Mouse (Mus musculus): ENCODE measurements around the gene Ftl1. TPM values are rescaled to one million over a fixed set of nuclear protein-coding genes. Genes with fewer than 3 reads are reported as not detected.

Ftl1 gene
- 2,872 TPM for polyA plus RNA-seq (2017; shearing (Covaris generic))

GRCm38 (mm10) chr7:45459564-45460140 is at the start of gene Ftl1:
Gene Ftl1, minus strand, starts transcription at chr7:45459884.

GRCm38 (mm10) chr7:45488293-45489204 is 28.9 kb upstream of the Ftl1 start, which contains the start of gene Dhdh:
Gene Dhdh, minus strand, starts transcription at chr7:45488805.

GRCm38 (mm10) chr7:45486761-45487415 is 27.2 kb upstream of the Ftl1 start, which contains the start of gene Gm45808:
Gene Gm45808, minus strand, starts transcription at chr7:45486811.

GRCm38 (mm10) chr7:45481374-45481927 is 21.8 kb upstream of the Ftl1 start, which contains the start of gene Tulp2:
Gene Tulp2, plus strand, starts transcription at chr7:45481877.

GRCm38 (mm10) chr7:45466283-45467089 is 6.8 kb upstream of the Ftl1 start, which contains the start of gene Bax:
Gene Bax, minus strand, starts transcription at chr7:45466898.

GRCm38 (mm10) chr7:45437521-45438276 is 22.0 kb downstream of the Ftl1 start, which contains the start of gene Ruvbl2:
Gene Ruvbl2, minus strand, starts transcription at chr7:45438096.

GRCm38 (mm10) chr7:45434203-45435015 is 25.3 kb downstream of the Ftl1 start, which contains the start of gene Gys1:
Gene Gys1, plus strand, starts transcription at chr7:45434844.

GRCm38 (mm10) chr7:45420615-45420919 is 39.1 kb downstream of the Ftl1 start, which contains the start of gene Lhb:
Gene Lhb, plus strand, starts transcription at chr7:45420820.

GRCm38 (mm10) chr7:45413113-45413863 is 46.4 kb downstream of the Ftl1 start, which contains the start of gene Ntf5:
Gene Ntf5, plus strand, starts transcription at chr7:45413695.

Other genes starting within 250 kb of the Ftl1 start
- 2.7 TPM for gene Dkkl1, start 247.7 kb downstream of the Ftl1 start, polyA plus RNA-seq (2017; shearing (Covaris generic))
- 0.95 TPM for gene Tead2, start 244.1 kb downstream of the Ftl1 start, polyA plus RNA-seq (2017; shearing (Covaris generic))
- 402 TPM for gene Cd37, start 220.8 kb downstream of the Ftl1 start, polyA plus RNA-seq (2017; shearing (Covaris generic))
- not detected for gene Slc6a16, start 218.8 kb downstream of the Ftl1 start, polyA plus RNA-seq (2017; shearing (Covaris generic))
- gene Slc6a21, start 182.4 kb downstream of the Ftl1 start, polyA plus RNA-seq (2017; shearing (Covaris generic)): not detected
- 8.0 TPM for gene Trpm4, start 126.1 kb downstream of the Ftl1 start, polyA plus RNA-seq (2017; shearing (Covaris generic))
- not detected for gene Hrc, start 124.6 kb downstream of the Ftl1 start, polyA plus RNA-seq (2017; shearing (Covaris generic))
- gene Ppfia3, start 92.9 kb downstream of the Ftl1 start, polyA plus RNA-seq (2017; shearing (Covaris generic)): not detected
- gene Lin7b, start 89.3 kb downstream of the Ftl1 start, polyA plus RNA-seq (2017; shearing (Covaris generic)): not detected
- 236 TPM for gene Snrnp70, start 64.1 kb downstream of the Ftl1 start, polyA plus RNA-seq (2017; shearing (Covaris generic))
- gene Kcna7, start 54.2 kb downstream of the Ftl1 start, polyA plus RNA-seq (2017; shearing (Covaris generic)): not detected
- gene Ntf5, start 46.2 kb downstream of the Ftl1 start, polyA plus RNA-seq (2017; shearing (Covaris generic)): not detected
- not detected for gene Lhb, start 39.1 kb downstream of the Ftl1 start, polyA plus RNA-seq (2017; shearing (Covaris generic))
- 8.8 TPM for gene Gys1, start 25.0 kb downstream of the Ftl1 start, polyA plus RNA-seq (2017; shearing (Covaris generic))
- gene Ruvbl2, start 21.8 kb downstream of the Ftl1 start, polyA plus RNA-seq (2017; shearing (Covaris generic)): 33.7 TPM
- 198 TPM for gene Bax, start 7.0 kb upstream of the Ftl1 start, polyA plus RNA-seq (2017; shearing (Covaris generic))
- 6.5 TPM for gene Tulp2, start 22.0 kb upstream of the Ftl1 start, polyA plus RNA-seq (2017; shearing (Covaris generic))
- not detected for gene Gm45808, start 26.9 kb upstream of the Ftl1 start, polyA plus RNA-seq (2017; shearing (Covaris generic))
- 0.16 TPM for gene Dhdh, start 28.9 kb upstream of the Ftl1 start, polyA plus RNA-seq (2017; shearing (Covaris generic))
- 133 TPM for gene Nucb1, start 50.5 kb upstream of the Ftl1 start, polyA plus RNA-seq (2017; shearing (Covaris generic))
- 587 TPM for gene Ppp1r15a, start 66.4 kb upstream of the Ftl1 start, polyA plus RNA-seq (2017; shearing (Covaris generic))
- gene Plekha4, start 66.4 kb upstream of the Ftl1 start, polyA plus RNA-seq (2017; shearing (Covaris generic)): 1.0 TPM
- gene Hsd17b14, start 95.0 kb upstream of the Ftl1 start, polyA plus RNA-seq (2017; shearing (Covaris generic)): 0.66 TPM
- 123 TPM for gene Bcat2, start 110.3 kb upstream of the Ftl1 start, polyA plus RNA-seq (2017; shearing (Covaris generic))
- gene Fgf21, start 155.6 kb upstream of the Ftl1 start, polyA plus RNA-seq (2017; shearing (Covaris generic)): not detected
- gene Fut1, start 157.4 kb upstream of the Ftl1 start, polyA plus RNA-seq (2017; shearing (Covaris generic)): not detected
- not detected for gene Izumo1, start 161.9 kb upstream of the Ftl1 start, polyA plus RNA-seq (2017; shearing (Covaris generic))
- 0.41 TPM for gene Rasip1, start 167.6 kb upstream of the Ftl1 start, polyA plus RNA-seq (2017; shearing (Covaris generic))
- not detected for gene Mamstr, start 180.1 kb upstream of the Ftl1 start, polyA plus RNA-seq (2017; shearing (Covaris generic))
- not detected for gene Fut2, start 206.5 kb upstream of the Ftl1 start, polyA plus RNA-seq (2017; shearing (Covaris generic))
- 0.26 TPM for gene Ntn5, start 224.1 kb upstream of the Ftl1 start, polyA plus RNA-seq (2017; shearing (Covaris generic))
- 0.16 TPM for gene Sec1, start 234.5 kb upstream of the Ftl1 start, polyA plus RNA-seq (2017; shearing (Covaris generic))
- 4.5 TPM for gene Car11, start 240.0 kb upstream of the Ftl1 start, polyA plus RNA-seq (2017; shearing (Covaris generic))
- 15.3 TPM for gene Dbp, start 245.2 kb upstream of the Ftl1 start, polyA plus RNA-seq (2017; shearing (Covaris generic))

Data from naive thymus-derived CD4-positive, alpha-beta T cell, adult 5 months (primary cell).